Mouse (Mus musculus) olfactory bulb, adult 2 months (tissue): ENCODE data around the gene Gm49384.

Experiments
- CTCF ChIP-seq: fragments of 200-500 bp; IDR thresholded peaks from 2 replicates; pipeline ENCODE4 v1.5.1; 2012; ENCODE audit warnings: low read depth, mild to moderate bottlenecking, low read length, moderate library complexity; ENCODE audit not compliant: insufficient read depth
- POLR2A ChIP-seq: fragments of 200-500 bp; IDR thresholded peaks from 2 replicates; pipeline ENCODE4 v1.6.1; 2012; ENCODE audit warnings: mild to moderate bottlenecking, low read depth, low read length, moderate library complexity; ENCODE audit not compliant: insufficient read depth

- TF ChIP-seq CTCF (no peak), POLR2A (no peak)
Observed at GRCm38 (mm10) chr12:69213186-69213777, 9.2 kb upstream of the Gm49384 start.
